Mouse (Mus musculus): ENCODE measurements around the gene St6galnac4. TPM values are rescaled to one million over a fixed set of nuclear protein-coding genes. Genes with fewer than 3 reads are reported as not detected.

The St6galnac4 gene
- polyA plus RNA-seq, 1 experiment from 2014 or later: 12.9 TPM

DNA sequence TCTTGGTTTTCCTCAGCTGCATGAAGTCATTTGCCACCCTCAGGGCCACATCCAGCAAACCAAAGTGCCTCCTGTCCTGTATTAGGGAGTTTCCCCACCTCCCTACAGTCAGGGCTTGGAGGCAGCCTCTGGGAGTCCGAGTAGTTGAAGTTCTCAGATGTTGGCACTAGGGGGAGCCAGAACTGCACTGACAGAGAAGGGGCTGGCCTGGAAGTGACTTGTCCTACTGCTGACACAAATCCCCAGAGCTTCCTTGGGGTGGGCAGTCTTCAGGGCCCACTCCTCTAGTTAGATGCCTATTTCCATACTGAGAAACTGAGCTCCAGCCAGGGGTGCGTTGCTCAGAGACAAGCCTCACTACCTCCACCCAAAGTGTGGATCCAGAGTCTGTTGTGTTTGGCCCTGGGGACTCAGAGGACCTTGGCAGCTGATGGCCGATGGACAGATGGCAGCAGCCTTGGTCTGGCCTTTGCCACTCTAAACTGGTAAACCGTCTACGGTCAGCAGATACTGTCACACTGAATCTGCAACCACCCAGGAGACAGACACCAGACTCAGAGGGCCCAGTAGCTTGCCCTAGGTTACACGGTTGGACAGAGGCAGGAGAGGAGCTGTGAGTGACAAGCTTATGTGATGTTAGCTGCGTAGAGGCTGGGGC is 45.0 kb downstream of the St6galnac4 start:
- no peak overlapping the region for H3K9ac ChIP-seq (ENCODE audit: low read depth, low read length)
- peaks cover 13% of the 10 kb centered on the region for H3K4me1 ChIP-seq (replicated peaks; ENCODE audit: control insufficient read depth, insufficient read depth, low read length)
- H3K36me3 ChIP-seq (ENCODE audit: control insufficient read depth, insufficient read depth, low read length): no peaks in the 10 kb centered on the region
- DNase-seq (ENCODE audit: low spot score): peak; percentile 88
- WGBS: 51% methylated on average over 7 of the region's 7 CpGs
- H3K27ac ChIP-seq (ENCODE audit: low read depth, low read length): no peak overlapping the region
- no peaks in the 10 kb centered on the region for H3K9me3 ChIP-seq (ENCODE audit: control insufficient read depth, low read length)
- no peak overlapping the region for H3K4me3 ChIP-seq (ENCODE audit: low read depth, low read length)
- no peaks in the 10 kb centered on the region for H3K27me3 ChIP-seq (ENCODE audit: control insufficient read depth, insufficient read depth, low read length)
- H3K4me2 ChIP-seq (replicated peaks; ENCODE audit: low read depth, low read length): no peak overlapping the region
- peak; percentile 31; the same call in 1 of the 2 replicates for ATAC-seq (ENCODE audit: low FRiP score)

DNA sequence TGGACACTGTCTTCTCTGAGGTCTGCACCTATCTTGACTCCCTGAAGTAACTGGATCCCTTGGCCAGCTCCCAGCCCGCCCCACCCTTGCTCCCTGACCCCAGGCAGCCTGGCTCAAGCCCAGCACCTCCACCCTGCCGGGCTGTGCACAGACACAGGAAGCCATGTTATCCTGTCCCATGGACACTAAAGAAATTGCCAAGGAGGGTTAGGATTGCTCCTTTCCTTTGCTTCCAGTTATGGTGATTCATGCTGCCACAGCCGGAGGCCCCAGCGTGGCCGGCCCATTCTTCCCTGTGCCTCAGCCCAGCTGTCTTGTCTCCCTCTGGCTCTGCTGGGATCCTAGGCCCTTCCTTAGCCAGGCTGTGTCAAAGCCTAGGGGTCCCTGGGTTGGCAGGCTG is 46.8 kb downstream of the St6galnac4 start:
- H3K9me3 ChIP-seq (ENCODE audit: control insufficient read depth, low read length): no peaks in the 10 kb centered on the region
- H3K4me1 ChIP-seq (replicated peaks; ENCODE audit: control insufficient read depth, insufficient read depth, low read length): peaks cover 15% of the 10 kb centered on the region
- H3K9ac ChIP-seq (ENCODE audit: low read depth, low read length): no peak overlapping the region
- no peak overlapping the region for H3K27ac ChIP-seq (ENCODE audit: low read depth, low read length)
- no peaks in the 10 kb centered on the region for H3K36me3 ChIP-seq (ENCODE audit: control insufficient read depth, insufficient read depth, low read length)
- DNase-seq (ENCODE audit: low spot score) (no peak), ATAC-seq (ENCODE audit: low FRiP score) (no peak)
- 85% methylated on average over 5 of the region's 5 CpGs for WGBS
- no peak overlapping the region for H3K4me3 ChIP-seq (ENCODE audit: low read depth, low read length)
- no peaks in the 10 kb centered on the region for H3K27me3 ChIP-seq (ENCODE audit: control insufficient read depth, insufficient read depth, low read length)
- no peak overlapping the region for H3K4me2 ChIP-seq (replicated peaks; ENCODE audit: low read depth, low read length)

DNA sequence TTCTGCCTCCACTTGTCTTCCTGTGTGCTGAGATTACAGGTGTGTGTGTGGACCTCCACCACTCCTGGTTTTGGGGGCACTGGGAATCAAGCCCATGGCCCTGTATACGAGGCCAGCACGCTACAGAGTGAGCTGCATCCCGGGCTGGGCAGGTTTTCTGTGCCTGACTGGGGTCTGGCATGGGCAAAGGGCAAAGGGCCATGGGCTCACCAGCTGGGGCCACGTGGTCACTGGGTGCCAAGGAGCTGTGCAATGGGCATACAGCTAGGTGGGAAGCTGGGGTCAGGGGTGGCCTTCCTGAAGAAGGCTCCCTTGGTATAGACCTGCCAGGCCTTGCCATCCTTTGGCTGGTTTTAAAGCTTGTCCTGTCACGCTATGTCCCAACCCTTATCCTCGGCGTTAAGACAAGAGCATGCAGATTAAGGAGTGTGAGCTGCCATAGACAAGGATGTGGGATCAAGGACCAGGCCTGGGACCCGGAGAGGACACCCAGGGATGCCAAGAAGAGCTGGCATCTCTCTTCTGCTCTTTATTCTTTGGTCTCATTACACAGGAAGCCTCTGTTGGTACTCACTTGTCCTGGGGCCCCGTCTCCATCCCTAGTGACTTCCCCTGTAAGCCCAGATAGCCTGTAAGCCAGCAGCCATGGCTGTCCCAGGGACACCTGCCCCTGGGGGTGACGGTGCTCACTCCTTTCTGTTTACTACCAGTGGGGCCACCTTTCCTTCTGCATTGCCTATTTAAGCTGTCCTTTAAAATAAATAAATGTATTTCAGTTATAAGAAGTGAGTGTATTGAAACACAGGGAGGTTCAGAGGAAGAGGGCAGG is 47.6 kb downstream of the St6galnac4 start:
- H3K36me3 ChIP-seq (ENCODE audit: control insufficient read depth, insufficient read depth, low read length): no peaks in the 10 kb centered on the region
- no peak for ATAC-seq (ENCODE audit: low FRiP score)
- WGBS: 85% methylated on average over 10 of the region's 10 CpGs
- H3K9me3 ChIP-seq (ENCODE audit: control insufficient read depth, low read length): no peaks in the 10 kb centered on the region
- no peak for DNase-seq (ENCODE audit: low spot score)
- H3K27me3 ChIP-seq (ENCODE audit: control insufficient read depth, insufficient read depth, low read length): no peaks in the 10 kb centered on the region
- H3K27ac ChIP-seq (ENCODE audit: low read depth, low read length): no peak overlapping the region
- no peak overlapping the region for H3K4me3 ChIP-seq (ENCODE audit: low read depth, low read length)
- H3K9ac ChIP-seq (ENCODE audit: low read depth, low read length): no peak overlapping the region
- peaks cover 7% of the 10 kb centered on the region for H3K4me1 ChIP-seq (replicated peaks; ENCODE audit: control insufficient read depth, insufficient read depth, low read length)
- no peak overlapping the region for H3K4me2 ChIP-seq (replicated peaks; ENCODE audit: low read depth, low read length)

DNA sequence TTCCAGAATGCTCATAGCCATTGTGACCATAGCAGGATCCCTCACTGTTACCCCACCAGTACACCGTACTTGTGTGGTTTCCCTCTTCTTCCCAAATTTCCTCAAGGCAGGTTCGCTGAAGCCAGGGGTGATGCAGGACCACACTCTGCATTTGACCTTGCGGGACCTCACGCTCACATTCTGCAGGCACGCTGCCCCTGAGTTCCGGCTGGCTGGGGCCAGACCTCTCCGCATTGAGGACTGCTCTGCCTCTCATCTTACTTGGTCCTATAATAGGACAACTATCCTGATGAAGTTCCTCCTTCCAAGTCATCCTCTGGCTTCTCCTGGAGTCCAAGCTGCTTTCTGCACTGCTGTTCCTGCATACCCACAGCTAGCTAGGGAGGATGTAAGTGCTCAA is 49.7 kb downstream of the St6galnac4 start:
- Histone ChIP-seq H3K27ac (ENCODE audit: low read depth, low read length) (no peak overlapping the region), H3K4me3 (ENCODE audit: low read depth, low read length) (no peak overlapping the region), H3K36me3 (ENCODE audit: control insufficient read depth, insufficient read depth, low read length) (no peaks in the 10 kb centered on the region), H3K9me3 (ENCODE audit: control insufficient read depth, low read length) (no peaks in the 10 kb centered on the region), H3K4me1 (replicated peaks; ENCODE audit: control insufficient read depth, insufficient read depth, low read length) (peaks cover 7% of the 10 kb centered on the region), H3K27me3 (ENCODE audit: control insufficient read depth, insufficient read depth, low read length) (no peaks in the 10 kb centered on the region), H3K4me2 (replicated peaks; ENCODE audit: low read depth, low read length) (no peak overlapping the region), H3K9ac (ENCODE audit: low read depth, low read length) (no peak overlapping the region)
- DNase-seq (ENCODE audit: low spot score): no peak
- ATAC-seq (ENCODE audit: low FRiP score): no peak
- 79% methylated on average over 7 of the region's 7 CpGs for WGBS

DNA sequence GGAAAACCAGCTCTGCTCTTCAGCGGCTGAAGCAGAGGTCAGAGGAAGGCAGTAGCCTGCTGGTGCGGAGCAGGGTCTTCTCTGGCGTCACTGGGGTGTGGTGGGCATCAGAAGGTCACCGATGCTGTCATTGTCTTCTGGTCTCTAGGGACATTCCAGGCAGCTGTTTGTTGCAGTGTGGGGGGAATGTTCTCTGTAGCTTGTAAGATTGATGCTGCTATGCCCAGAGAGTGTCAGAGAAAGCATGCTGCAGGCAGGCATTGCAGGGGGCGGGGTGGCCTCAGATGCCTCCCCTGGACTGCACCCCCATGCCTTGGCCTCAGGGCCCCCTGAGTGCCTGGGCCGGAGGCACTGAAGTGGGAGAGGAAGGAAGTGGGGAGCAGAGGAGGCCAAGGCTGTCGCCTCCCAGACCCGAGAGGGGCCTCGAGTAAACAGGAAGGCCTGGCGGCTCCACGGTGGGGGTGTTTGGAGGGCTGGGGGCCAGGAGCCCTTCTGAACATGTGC is 50.9 kb downstream of the St6galnac4 start:
- 40% methylated on average over 11 of the region's 11 CpGs for WGBS
- no peaks in the 10 kb centered on the region for H3K27me3 ChIP-seq (ENCODE audit: control insufficient read depth, insufficient read depth, low read length)
- H3K4me2 ChIP-seq (replicated peaks; ENCODE audit: low read depth, low read length): no peak overlapping the region
- DNase-seq (ENCODE audit: low spot score): no peak
- no peak overlapping the region for H3K4me3 ChIP-seq (ENCODE audit: low read depth, low read length)
- peak overlapping the region; percentile 10; the same call in 1 of the 2 replicates for H3K27ac ChIP-seq (ENCODE audit: low read depth, low read length)
- H3K9me3 ChIP-seq (ENCODE audit: control insufficient read depth, low read length): no peaks in the 10 kb centered on the region
- peaks cover 7% of the 10 kb centered on the region for H3K4me1 ChIP-seq (replicated peaks; ENCODE audit: control insufficient read depth, insufficient read depth, low read length)
- ATAC-seq (ENCODE audit: low FRiP score): peak; percentile 17; the same call in 1 of the 2 replicates
- H3K36me3 ChIP-seq (ENCODE audit: control insufficient read depth, insufficient read depth, low read length): no peaks in the 10 kb centered on the region
- peak overlapping the region; percentile 31; the same call in 1 of the 2 replicates for H3K9ac ChIP-seq (ENCODE audit: low read depth, low read length)

DNA sequence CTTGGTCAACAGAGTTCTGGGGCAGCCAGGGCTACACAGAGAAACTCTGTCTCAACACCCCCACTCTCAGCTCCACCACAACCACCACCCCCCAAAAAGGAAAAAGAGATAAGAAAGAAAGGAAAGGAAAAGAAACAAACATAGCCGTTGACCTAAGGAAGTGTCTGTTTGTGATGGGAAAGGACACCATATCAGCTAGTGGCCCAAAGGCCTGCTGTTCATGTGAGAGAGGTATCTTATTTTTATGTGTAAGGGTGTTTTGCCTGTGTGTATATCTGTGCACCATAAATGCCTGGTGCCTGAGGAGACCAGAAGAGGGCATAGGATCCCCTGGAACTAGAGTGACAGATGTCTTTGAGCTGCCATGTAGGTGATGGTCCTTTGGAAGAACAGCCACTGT is 52.7 kb downstream of the St6galnac4 start:
- 80% methylated on average over 1 of the region's 1 CpGs for WGBS

DNA sequence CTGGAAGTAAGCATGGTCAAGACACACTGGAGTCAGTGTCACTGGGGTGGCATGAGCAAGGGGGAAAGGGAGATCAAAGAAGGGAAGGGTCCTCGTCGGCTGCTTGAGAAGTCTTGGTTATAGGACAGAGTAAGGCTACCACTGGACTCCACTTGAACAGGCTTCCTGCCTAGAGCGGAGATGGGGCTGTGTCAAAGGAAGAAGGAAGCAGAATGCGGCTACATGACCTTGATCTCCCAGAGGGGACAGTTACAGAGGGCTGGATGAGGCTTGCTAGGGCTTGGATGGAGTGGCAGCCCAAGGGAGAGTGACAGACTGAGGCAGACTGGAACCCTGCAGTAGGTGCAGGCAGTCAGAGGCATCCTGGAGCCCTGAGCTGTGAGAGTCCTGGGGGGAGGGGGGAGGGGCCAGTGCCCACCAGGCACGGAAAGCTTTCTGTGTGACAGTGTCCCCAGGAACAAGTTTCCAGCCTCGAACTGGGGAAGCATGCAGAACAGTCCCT is 53.7 kb downstream of the St6galnac4 start:
- Histone ChIP-seq H3K4me1 (replicated peaks; ENCODE audit: control insufficient read depth, insufficient read depth, low read length) (peaks cover 7% of the 10 kb centered on the region), H3K27me3 (ENCODE audit: control insufficient read depth, insufficient read depth, low read length) (no peaks in the 10 kb centered on the region), H3K36me3 (ENCODE audit: control insufficient read depth, insufficient read depth, low read length) (no peaks in the 10 kb centered on the region), H3K9me3 (ENCODE audit: control insufficient read depth, low read length) (no peaks in the 10 kb centered on the region), H3K4me2 (replicated peaks; ENCODE audit: low read depth, low read length) (no peak overlapping the region), H3K9ac (ENCODE audit: low read depth, low read length) (no peak overlapping the region), H3K27ac (ENCODE audit: low read depth, low read length) (no peak overlapping the region), H3K4me3 (ENCODE audit: low read depth, low read length) (no peak overlapping the region)
- 58% methylated on average over 6 of the region's 6 CpGs for WGBS
- ATAC-seq (ENCODE audit: low FRiP score) (no peak), DNase-seq (ENCODE audit: low spot score) (no peak)

More for the DNA sequence above, 52.7 kb downstream of the St6galnac4 start:
- Histone ChIP-seq H3K9me3 (ENCODE audit: control insufficient read depth, low read length) (no peaks in the 10 kb centered on the region), H3K36me3 (ENCODE audit: control insufficient read depth, insufficient read depth, low read length) (no peaks in the 10 kb centered on the region), H3K27me3 (ENCODE audit: control insufficient read depth, insufficient read depth, low read length) (no peaks in the 10 kb centered on the region), H3K4me1 (replicated peaks; ENCODE audit: control insufficient read depth, insufficient read depth, low read length) (peaks cover 7% of the 10 kb centered on the region), H3K9ac (ENCODE audit: low read depth, low read length) (no peak overlapping the region), H3K4me2 (replicated peaks; ENCODE audit: low read depth, low read length) (no peak overlapping the region), H3K27ac (ENCODE audit: low read depth, low read length) (no peak overlapping the region), H3K4me3 (ENCODE audit: low read depth, low read length) (no peak overlapping the region)
- DNase-seq (ENCODE audit: low spot score) (no peak), ATAC-seq (ENCODE audit: low FRiP score) (no peak)

DNA sequence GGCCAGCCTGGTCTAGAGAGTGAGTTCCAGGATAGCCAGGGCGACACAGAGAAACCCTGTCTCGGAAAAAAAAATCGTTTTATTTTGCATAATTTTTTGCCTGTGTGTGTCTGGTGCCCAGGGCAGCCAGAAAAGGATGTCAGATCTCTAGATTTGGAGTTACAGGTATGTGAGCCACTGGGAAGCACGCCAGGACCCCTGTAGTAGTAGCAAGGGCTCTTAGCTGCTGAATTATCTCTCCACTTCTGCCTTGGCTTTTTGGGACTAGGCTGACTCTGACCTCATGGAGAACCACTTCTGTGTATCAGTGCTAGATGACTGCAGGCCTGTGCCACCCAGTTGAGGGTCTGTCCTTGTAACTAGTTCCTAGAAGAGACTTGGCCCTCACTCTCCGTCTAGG is 54.9 kb downstream of the St6galnac4 start:
- 87% methylated on average over 5 of the region's 5 CpGs for WGBS
- Histone ChIP-seq H3K9me3 (ENCODE audit: control insufficient read depth, low read length) (no peaks in the 10 kb centered on the region), H3K9ac (ENCODE audit: low read depth, low read length) (no peak overlapping the region), H3K4me1 (replicated peaks; ENCODE audit: control insufficient read depth, insufficient read depth, low read length) (peaks cover 7% of the 10 kb centered on the region), H3K4me3 (ENCODE audit: low read depth, low read length) (no peak overlapping the region), H3K36me3 (ENCODE audit: control insufficient read depth, insufficient read depth, low read length) (no peaks in the 10 kb centered on the region), H3K4me2 (replicated peaks; ENCODE audit: low read depth, low read length) (no peak overlapping the region), H3K27me3 (ENCODE audit: control insufficient read depth, insufficient read depth, low read length) (no peaks in the 10 kb centered on the region), H3K27ac (ENCODE audit: low read depth, low read length) (no peak overlapping the region)
- DNase-seq (ENCODE audit: low spot score) (no peak), ATAC-seq (ENCODE audit: low FRiP score) (no peak)
